Mouse (Mus musculus): ENCODE results near the gene Htra2. TPM values are rescaled to one million over a fixed set of nuclear protein-coding genes. Genes with fewer than 3 reads are reported as not detected.

The Htra2 gene
- 147 and 154 TPM in 2 replicates for polyA plus RNA-seq (2016; fragmentation: Nextera tagmentation; extraction: Ambion mirVana)

- Histone ChIP-seq H3K4me1 (peaks cover 54% of the 10 kb centered on the region), H3K27ac (peak within 1 kb of the TSS; percentile 94), H3K27me3 (replicated peaks) (0 out of 2 replicates have a peak, but pooled peaks cover 7% of the 10 kb centered on the region), H3K4me3 (peak within 1 kb of the TSS; percentile 89), H3K36me3 (peaks cover 55% of the 10 kb centered on the region), H3K9me3 (replicated peaks) (no peaks in the 10 kb centered on the region), H3K4me2 (peak within 1 kb of the TSS; percentile 89), H3K9ac (peak within 1 kb of the TSS; percentile 96)
- 2% methylated on average over 50 of the region's 50 CpGs for WGBS (ENCODE audit: insufficient replicate concordance)
- peak; percentile 13 for ATAC-seq
Observed at GRCm38 (mm10) chr6:83054871-83055431, at the start of gene Htra2. Htra2 (minus strand) TSS chr6:83055273.

- no peak overlapping the region for H3K9ac ChIP-seq
- no peak for ATAC-seq
- H3K9me3 ChIP-seq (replicated peaks), result no peaks in the 10 kb centered on the region
- H3K27me3 ChIP-seq (replicated peaks), result peaks cover 5% of the 10 kb centered on the region
- WGBS (ENCODE audit: insufficient replicate concordance), result 81% methylated on average over 4 of the region's 4 CpGs
- no peak overlapping the region for H3K27ac ChIP-seq
- H3K4me2 ChIP-seq, result no peak overlapping the region
- peaks cover 32% of the 10 kb centered on the region for H3K36me3 ChIP-seq
- H3K4me1 ChIP-seq, result peaks cover 44% of the 10 kb centered on the region
- no peak overlapping the region for H3K4me3 ChIP-seq
Observed at GRCm38 (mm10) chr6:83104158-83104557, 49.1 kb upstream of the Htra2 start.

GRCm38 (mm10) chr6:83103130-83103650, 48.1 kb upstream of the Htra2 start:
- 63% methylated on average over 11 of the region's 11 CpGs for WGBS (ENCODE audit: insufficient replicate concordance)
- Histone ChIP-seq H3K9ac (peak overlapping the region; percentile 87), H3K27me3 (replicated peaks) (peaks cover 14% of the 10 kb centered on the region), H3K36me3 (peaks cover 32% of the 10 kb centered on the region), H3K9me3 (replicated peaks) (no peaks in the 10 kb centered on the region), H3K4me1 (peaks cover 39% of the 10 kb centered on the region), H3K27ac (peak overlapping the region; percentile 83), H3K4me3 (peak overlapping the region; percentile 75; the same call in 1 of the 2 replicates), H3K4me2 (peak overlapping the region; percentile 99)
- ATAC-seq, result no peak

- Histone ChIP-seq H3K4me2 (peak overlapping the region; percentile 99), H3K4me1 (peaks cover 27% of the 10 kb centered on the region), H3K4me3 (peak overlapping the region; percentile 75), H3K9me3 (replicated peaks) (no peaks in the 10 kb centered on the region), H3K27me3 (replicated peaks) (peaks cover 19% of the 10 kb centered on the region), H3K9ac (peak overlapping the region; percentile 87), H3K27ac (peak overlapping the region; percentile 83), H3K36me3 (peaks cover 27% of the 10 kb centered on the region)
- under 1% methylated on average over 74 of the region's 74 CpGs for WGBS (ENCODE audit: insufficient replicate concordance)
- peak; percentile 73 for ATAC-seq
Observed at GRCm38 (mm10) chr6:83101688-83102556, 46.8 kb upstream of the Htra2 start.

GRCm38 (mm10) chr6:83101316-83101687, 46.2 kb upstream of the Htra2 start, which contains the start of the genes Ccdc142 and Gm42688:
Ccdc142 (plus strand) TSS chr6:83101601.
Gm42688 (plus strand) TSS chr6:83101617.
- peak within 1 kb of the TSS; percentile 87 for H3K9ac ChIP-seq
- H3K4me2 ChIP-seq, result peak within 1 kb of the TSS; percentile 99
- under 1% methylated on average over 25 of the region's 25 CpGs for WGBS (ENCODE audit: insufficient replicate concordance)
- peaks cover 21% of the 10 kb centered on the region for H3K27me3 ChIP-seq (replicated peaks)
- peak within 1 kb of the TSS; percentile 83 for H3K27ac ChIP-seq
- ATAC-seq, result peak; percentile 81
- no peaks in the 10 kb centered on the region for H3K9me3 ChIP-seq (replicated peaks)
- peak within 1 kb of the TSS; percentile 75 for H3K4me3 ChIP-seq
- peaks cover 22% of the 10 kb centered on the region for H3K36me3 ChIP-seq
- H3K4me1 ChIP-seq, result peaks cover 27% of the 10 kb centered on the region

GRCm38 (mm10) chr6:83098411-83098810, 43.3 kb upstream of the Htra2 start:
- ATAC-seq, result no peak
- no peak overlapping the region for H3K4me3 ChIP-seq
- no peak overlapping the region for H3K27ac ChIP-seq
- peaks cover 3% of the 10 kb centered on the region for H3K36me3 ChIP-seq
- no peaks in the 10 kb centered on the region for H3K9me3 ChIP-seq (replicated peaks)
- 69% methylated on average over 2 of the region's 2 CpGs for WGBS (ENCODE audit: insufficient replicate concordance)
- H3K4me2 ChIP-seq, result no peak overlapping the region
- H3K9ac ChIP-seq, result no peak overlapping the region
- H3K4me1 ChIP-seq, result peaks cover 24% of the 10 kb centered on the region
- H3K27me3 ChIP-seq (replicated peaks), result peaks cover 40% of the 10 kb centered on the region

GRCm38 (mm10) chr6:83095968-83096367, 40.9 kb upstream of the Htra2 start:
- peaks cover 60% of the 10 kb centered on the region for H3K27me3 ChIP-seq (replicated peaks)
- H3K4me3 ChIP-seq, result no peak overlapping the region
- H3K4me1 ChIP-seq, result peaks cover 5% of the 10 kb centered on the region
- WGBS (ENCODE audit: insufficient replicate concordance), result 37% methylated on average over 6 of the region's 6 CpGs
- no peaks in the 10 kb centered on the region for H3K36me3 ChIP-seq
- H3K9ac ChIP-seq, result no peak overlapping the region
- no peak for ATAC-seq
- no peaks in the 10 kb centered on the region for H3K9me3 ChIP-seq (replicated peaks)
- no peak overlapping the region for H3K4me2 ChIP-seq
- H3K27ac ChIP-seq, result no peak overlapping the region

GRCm38 (mm10) chr6:83092416-83093127, 37.5 kb upstream of the Htra2 start:
- H3K27me3 ChIP-seq (replicated peaks), result peaks cover 80% of the 10 kb centered on the region
- no peak for ATAC-seq
- no peak overlapping the region for H3K4me3 ChIP-seq
- H3K27ac ChIP-seq, result no peak overlapping the region
- H3K36me3 ChIP-seq, result no peaks in the 10 kb centered on the region
- no peak overlapping the region for H3K9ac ChIP-seq
- H3K9me3 ChIP-seq (replicated peaks), result no peaks in the 10 kb centered on the region
- no peak overlapping the region for H3K4me2 ChIP-seq
- 19% methylated on average over 6 of the region's 6 CpGs for WGBS (ENCODE audit: insufficient replicate concordance)
- H3K4me1 ChIP-seq, result no peaks in the 10 kb centered on the region; the same call in 1 of the 2 replicates

GRCm38 (mm10) chr6:83087926-83088260, 32.8 kb upstream of the Htra2 start:
- H3K4me3 ChIP-seq, result peak overlapping the region; percentile 29
- no peak for ATAC-seq

GRCm38 (mm10) chr6:83087205-83087925, 32.3 kb upstream of the Htra2 start:
- peak overlapping the region; percentile 56 for H3K4me2 ChIP-seq
- no peak overlapping the region for H3K27ac ChIP-seq
- H3K27me3 ChIP-seq (replicated peaks), result peaks cover 98% of the 10 kb centered on the region
- H3K9ac ChIP-seq, result no peak overlapping the region
- ATAC-seq, result no peak
- WGBS (ENCODE audit: insufficient replicate concordance), result 3% methylated on average over 47 of the region's 47 CpGs
- peak overlapping the region; percentile 29 for H3K4me3 ChIP-seq
- no peaks in the 10 kb centered on the region for H3K9me3 ChIP-seq (replicated peaks)
- H3K36me3 ChIP-seq, result peaks cover 4% of the 10 kb centered on the region
- peaks cover 15% of the 10 kb centered on the region; the same call in 1 of the 2 replicates for H3K4me1 ChIP-seq

More at GRCm38 (mm10) chr6:83087926-83088260, 32.8 kb upstream of the Htra2 start:
- WGBS (ENCODE audit: insufficient replicate concordance), result 16% methylated on average over 9 of the region's 9 CpGs
- no peaks in the 10 kb centered on the region for H3K9me3 ChIP-seq (replicated peaks)
- H3K36me3 ChIP-seq, result no peaks in the 10 kb centered on the region
- peak overlapping the region; percentile 56 for H3K4me2 ChIP-seq
- H3K9ac ChIP-seq, result no peak overlapping the region
- peaks cover 98% of the 10 kb centered on the region for H3K27me3 ChIP-seq (replicated peaks)
- H3K4me1 ChIP-seq, result peaks cover 15% of the 10 kb centered on the region; the same call in 1 of the 2 replicates
- H3K27ac ChIP-seq, result no peak overlapping the region
